Mouse (Mus musculus) kidney, adult 2 months (tissue): ENCODE data around the gene Msmp.

Source experiments
- CTCF ChIP-seq: fragments of 200-500 bp; conservative IDR thresholded peaks from 2 replicates; pipeline ENCODE4 v1.5.1; 2011; ENCODE audit warnings: low read depth, mild to moderate bottlenecking, control low read depth, low read length, moderate library complexity, mixed read lengths; ENCODE audit not compliant: insufficient read depth, insufficient read length
- POLR2A ChIP-seq: fragments of 200-500 bp; IDR thresholded peaks from one replicate; pipeline ENCODE4 v1.6.1; 2011; ENCODE audit warnings: low read depth, low read length, control low read depth

DNA sequence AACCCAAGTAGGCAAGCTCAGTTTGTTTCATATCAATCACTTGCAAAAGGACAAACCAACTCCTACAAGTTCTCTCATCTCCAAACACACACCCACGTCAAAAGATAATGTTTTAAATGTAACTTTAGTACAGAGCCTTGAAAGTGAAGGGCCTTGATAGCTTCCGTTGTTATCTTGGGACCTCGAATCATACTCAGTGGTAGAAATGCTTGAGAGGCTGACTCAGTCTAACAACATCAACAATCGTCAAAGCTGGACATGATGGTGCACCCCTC, 20.8 kb downstream of the Msmp start:
- TF ChIP-seq CTCF (no peak), POLR2A (no peak)
